Mouse (Mus musculus): ENCODE data around the gene Nt5c2.
A peak's percentile ranks its signal among the peaks of the same experiment; 100 is the strongest.

DNA sequence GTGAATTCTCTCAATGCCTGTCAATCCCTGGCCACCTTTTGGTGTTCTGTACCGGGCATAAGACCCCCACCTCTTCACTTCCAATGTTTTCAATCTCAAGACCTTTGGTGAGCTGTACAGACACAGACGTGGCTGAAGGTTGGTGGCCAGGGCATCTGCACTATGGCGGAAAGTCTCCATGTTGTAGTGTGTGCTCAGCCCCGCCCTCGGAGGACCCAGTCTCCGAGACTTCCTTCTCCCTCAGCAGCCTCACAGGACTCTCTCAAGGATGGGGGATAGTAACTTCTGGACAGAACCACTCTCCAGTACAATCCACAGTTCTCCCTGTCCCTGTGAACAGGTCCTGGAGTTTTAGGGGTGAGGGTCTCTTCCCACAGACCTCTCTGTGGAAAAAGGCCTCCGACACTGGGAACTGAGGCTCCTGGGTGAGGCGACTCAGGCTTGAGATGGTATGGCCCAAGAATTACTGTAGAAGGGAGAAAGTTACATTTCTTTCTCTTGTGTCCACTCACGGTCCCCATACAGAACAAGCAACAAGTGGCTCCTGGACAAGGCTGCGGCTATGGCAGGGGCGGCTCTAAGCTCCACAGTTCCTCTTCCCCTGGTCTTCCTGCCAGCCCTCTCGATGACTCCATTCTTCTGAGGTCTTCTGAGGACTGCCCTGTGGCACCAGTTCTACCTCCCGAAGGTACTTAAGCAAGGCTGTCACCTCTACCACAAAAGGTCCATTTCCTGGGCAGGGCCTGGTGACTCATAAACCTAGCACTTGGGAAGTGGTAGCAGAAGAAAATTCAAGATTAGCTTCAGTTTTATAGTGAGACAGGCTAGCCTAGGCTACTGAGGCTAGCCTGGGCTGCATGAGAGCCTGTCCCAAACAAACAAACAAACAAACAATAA lies 30.0 kb downstream of the Nt5c2 start:
- TF ChIP-seq CTCF (IDR thresholded peaks at IDR 0.05), result no peak
- 0 out of 2 replicates have a peak, but pooled peaks have one; percentile 29 for TF ChIP-seq EP300 (IDR thresholded peaks at IDR 0.05)

Data from lung, postnatal 0 days (tissue).